Mouse (Mus musculus) granulocyte monocyte progenitor cell, adult 5-6 weeks (primary cell): ENCODE data around the gene Ldlrad3. TPM values are rescaled to one million over a fixed set of nuclear protein-coding genes. Genes with fewer than 3 reads are reported as not detected.
A peak's percentile ranks its signal among the peaks of the same experiment; 100 is the strongest.

Experiments used
- ATAC-seq: replicated peaks from 2 replicates; pipeline ENCODE4 v1.8.0; 2016; ENCODE audit warnings: mild to moderate bottlenecking, moderate TSS enrichment, inconsistent platforms; ENCODE audit not compliant: poor library complexity, severe bottlenecking
- total RNA-seq, 2 experiments: library from RNA; stranded (forward) in 1 of 2; stranded (reverse) in 1 of 2; fragments of 200-712, 200-1000 nt in 1 of 2; fragments of >200 nt in 1 of 2; fragmentation: Nextera tagmentation in 1 of 2; gene quantifications; 2 replicates each; pipeline ENCODE4 v1.2.3; 2014 to 2017

Ldlrad3 gene
- total RNA-seq (2014; fragmentation: Nextera tagmentation) (21.6 and 25.7 TPM in 2 replicates), total RNA-seq (2017) (30.3 and 30.6 TPM in 2 replicates)

DNA sequence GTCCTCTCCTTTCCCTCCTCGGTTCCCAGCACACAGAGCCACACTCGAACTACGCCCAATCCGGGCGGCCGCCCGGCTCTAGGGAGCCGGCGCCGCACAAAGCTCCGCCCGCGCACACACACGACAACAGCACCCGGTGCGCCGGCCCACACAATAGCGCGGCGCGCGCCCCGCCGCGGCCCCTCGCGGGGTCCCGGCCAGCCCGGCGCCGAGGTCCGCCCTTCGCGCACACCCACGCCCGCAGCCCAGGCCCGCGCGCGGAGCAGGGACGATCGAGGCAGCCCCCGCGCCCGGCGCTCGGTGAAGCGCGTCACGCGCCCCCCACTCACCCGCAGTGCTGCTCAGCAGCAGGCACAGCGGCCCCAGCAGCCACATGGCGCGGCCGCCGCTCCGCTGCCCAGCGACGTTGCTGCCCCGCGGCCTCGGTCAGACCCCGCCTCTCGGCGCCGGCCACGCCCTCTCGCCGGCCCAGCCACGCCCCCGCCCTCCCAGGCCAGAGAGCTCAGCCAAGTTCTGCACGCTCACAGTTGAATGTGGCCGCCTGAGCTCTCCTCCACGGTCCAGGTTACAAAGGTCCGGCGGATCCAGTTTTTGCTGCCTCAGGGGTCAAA is at the start of gene Ldlrad3:
Ldlrad3 (minus strand) TSS at position 435 of the 611 bp plus-strand sequence.
- ATAC-seq = peak; percentile 75

DNA sequence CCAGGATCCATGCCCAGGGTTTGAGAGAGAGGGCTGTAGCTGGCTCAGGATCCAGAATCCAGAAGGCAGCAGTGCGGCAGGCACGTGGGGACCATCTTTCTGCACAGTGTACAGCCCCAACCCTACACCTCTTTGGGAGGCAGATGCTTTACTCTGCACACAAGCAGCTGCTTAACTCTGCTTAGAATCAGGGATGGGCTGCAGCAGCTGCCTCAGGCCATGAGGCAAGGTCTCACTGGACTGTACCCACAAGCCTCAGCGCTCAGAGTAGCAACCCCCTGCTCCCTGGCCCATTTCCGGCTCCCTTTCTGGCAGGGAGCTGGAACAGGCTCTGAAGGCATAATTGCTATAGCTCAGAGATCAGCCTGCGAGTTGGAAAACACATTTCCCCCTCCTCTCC is 45.3 kb upstream of the Ldlrad3 start:
- ATAC-seq = no peak

DNA sequence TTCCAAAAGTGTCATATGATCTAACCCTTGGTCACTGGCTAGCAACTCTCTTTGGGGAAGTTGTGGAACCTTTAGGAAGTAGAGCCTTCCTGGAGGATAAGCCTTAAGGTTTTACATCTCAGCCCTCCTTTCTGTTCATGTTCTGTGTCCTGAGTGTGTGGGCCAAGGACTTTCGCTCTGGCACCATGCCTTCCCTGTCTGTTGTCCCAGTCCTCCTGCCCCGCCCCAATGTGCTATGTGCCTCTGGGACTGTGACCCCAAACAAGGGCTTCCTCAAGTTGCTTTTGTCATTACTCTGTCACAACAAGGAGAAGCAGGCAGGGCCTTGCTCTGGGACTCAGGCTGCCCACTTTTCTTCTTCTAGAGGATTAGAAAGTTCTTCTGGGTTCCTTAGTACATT is 42.9 kb upstream of the Ldlrad3 start:
- ATAC-seq = peak; percentile 53

DNA sequence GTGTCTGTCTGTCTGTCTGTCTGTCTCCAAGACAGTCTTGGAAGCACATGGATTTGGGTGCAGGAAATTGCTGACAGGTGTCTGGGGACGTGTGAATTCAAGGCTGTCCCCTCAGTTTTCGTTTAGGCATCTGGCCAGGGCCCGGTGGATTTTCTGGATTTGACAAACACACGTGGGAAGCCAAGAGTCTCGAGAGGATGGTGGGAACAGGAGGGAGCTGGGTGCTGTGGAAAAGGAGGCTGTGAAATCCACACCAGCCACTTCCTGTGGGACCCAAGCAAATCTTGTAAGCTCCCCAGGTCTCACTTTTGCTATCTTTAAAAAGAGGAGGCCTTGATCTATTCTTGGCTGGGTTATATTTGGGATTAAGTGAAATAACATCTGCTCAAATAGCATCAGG is 42.1 kb upstream of the Ldlrad3 start:
- ATAC-seq = no peak

DNA sequence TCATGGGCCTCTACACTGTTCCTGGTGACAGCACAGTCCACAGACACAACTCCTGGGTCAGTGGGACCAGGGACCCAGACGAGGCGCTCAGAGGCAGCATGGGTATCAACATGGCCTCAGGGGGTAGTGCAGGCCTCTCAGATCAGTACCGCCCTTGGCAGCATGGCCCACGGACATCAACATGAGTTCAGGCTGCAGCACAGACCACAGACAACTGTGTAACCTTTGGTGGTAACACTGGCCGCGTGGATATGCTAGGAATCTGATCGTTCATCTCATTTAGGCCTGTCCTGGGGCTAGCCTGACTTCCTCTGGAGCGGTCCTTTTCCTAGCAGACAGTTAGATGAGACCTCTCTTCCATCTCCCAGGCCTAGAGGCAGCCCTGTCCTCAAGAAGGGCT is 41.7 kb upstream of the Ldlrad3 start:
- ATAC-seq = no peak

DNA sequence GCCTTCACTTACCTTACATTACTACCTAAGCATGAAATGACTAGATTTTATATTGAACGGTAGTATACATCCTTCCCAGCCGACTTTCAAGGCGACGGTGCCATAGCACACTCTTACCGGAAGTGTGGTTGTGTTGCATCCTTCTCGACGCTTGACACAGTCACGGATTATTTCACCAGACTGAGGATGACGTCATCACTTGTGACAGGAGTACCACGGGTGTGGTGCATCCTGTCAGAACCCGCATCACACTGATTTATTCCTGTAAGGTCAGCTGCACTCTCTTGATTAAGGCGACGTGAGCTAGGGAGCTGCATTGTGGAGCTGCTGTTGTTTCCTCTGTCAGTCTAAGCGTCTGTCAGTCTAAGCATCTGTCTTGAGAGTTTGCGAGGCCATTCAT is 40.1 kb upstream of the Ldlrad3 start:
- ATAC-seq = peak; percentile 55

DNA sequence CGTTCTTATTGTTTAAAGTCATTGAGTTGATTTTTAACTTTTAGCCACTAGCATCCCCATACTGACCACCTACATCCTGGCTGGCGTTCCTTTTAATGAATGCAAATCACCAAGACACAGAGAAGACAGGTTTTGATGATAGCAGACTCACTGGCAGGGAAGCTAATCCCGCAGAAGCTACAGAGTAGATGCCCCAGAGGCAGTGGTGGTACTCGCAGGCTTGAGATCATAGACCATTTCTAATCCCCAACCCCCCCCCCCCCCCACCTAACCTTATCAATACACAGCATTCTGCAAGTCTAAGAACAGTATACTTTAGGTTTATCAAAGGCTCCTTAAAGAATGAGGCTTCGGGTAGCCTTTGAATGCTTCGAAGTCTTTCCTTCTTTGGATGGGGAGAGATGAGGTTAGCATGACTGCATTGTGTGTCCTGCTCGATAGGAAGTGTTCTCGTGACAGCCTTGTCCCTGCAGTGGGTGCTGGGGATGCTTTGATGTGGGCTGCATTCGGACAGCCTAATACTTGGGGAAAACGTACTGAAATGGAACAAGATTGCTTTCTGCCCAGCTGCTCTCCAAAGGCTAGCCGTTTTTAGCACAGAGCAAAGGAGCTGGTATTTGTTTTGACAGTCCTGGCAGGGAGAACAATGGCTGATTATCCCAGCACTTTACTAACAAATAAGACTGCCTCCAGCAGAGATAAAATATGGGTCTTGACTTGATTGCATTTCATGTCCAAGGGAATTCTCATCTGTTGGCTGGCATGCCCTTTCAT is 37.4 kb upstream of the Ldlrad3 start:
- ATAC-seq = no peak

DNA sequence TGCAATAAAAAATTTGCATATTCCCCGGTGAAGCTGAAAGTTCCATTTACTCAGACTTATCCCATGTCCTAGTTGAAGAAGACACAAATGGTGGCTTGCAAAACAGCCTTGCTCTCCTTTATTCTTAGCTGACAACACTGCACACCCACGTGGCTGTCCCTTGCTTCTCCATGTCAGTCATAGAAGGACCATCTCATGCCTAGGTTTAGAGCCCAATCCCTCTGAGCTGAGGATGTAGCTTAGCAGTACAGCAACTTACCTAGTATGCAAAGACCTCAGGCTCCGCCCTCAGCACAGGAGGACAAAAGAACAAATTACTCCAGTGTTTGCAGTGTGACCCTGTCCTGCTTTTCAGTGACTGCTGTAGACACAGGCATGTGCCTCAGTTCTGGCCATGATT is 36.6 kb upstream of the Ldlrad3 start:
- ATAC-seq = no peak

DNA sequence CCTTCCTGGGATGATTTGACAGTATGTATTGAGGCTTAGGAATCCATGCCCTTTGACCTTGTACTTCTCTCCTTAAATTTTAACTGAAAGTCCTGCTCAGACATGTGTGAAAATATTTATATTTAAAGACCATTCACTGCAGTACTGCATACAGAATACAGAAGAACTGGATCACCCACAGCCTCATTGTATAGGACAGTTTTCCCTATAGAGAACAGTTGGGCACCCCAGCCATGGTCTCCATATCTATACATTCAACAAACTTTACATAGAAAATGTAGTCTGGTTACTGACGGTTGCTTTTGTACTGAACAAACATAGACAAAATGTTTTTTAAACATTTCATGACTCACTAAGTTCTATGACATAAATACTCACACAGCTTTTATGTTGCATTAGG is 30.6 kb upstream of the Ldlrad3 start:
- no peak for ATAC-seq

DNA sequence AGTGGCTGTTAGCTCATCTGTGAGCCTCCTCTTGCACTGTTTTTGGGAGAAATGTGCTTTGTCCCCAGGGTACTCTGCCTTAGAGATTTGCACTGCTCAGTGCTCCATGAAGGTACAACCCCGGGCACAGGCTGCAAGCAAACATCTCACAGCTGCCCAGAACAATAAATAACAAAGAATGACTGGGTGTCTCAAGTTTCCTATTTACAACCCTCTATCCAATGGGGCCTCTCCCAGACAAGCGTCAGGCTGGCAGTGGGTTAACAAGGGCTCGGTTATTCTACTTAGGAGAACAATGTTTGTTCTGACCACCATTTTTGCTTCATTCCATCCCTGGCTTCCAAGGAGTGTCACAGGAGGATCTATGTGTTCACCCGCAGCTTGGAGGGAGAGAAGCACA is 25.9 kb upstream of the Ldlrad3 start:
- no peak for ATAC-seq

DNA sequence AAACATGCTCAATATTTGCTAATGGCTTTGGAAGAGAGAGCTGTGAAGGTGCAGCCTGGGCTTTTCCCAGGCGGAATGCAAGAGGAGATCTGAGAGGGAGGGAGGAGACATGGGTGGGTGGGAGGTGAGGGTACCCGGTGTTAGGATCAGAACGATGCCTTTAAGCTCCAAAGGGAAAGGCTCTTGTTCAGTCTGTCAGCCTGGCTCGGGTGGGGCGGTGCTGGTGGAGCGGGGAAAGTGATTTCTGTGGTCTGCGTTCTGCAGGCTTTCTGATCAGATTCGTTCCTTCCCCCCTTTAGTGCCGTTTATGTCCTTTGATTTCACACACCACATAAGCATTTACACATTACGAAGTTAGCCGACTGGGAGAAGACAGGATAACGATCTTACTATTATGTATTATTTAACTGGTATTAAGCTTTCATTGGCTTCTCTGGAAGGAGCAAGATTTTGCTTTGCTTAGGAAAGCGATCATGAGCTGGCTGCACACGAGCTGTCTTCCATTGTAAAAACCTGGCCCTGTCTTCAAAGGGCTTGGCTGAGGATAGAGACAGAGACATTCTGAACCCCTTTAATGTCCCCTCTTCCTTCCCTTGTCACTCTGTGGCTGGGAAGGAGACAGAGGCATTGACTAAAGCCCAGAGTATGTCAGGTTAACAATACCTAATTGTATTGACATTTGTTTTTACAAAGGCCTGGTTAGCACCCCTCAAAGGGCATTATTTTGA is 19.7 kb upstream of the Ldlrad3 start:
- no peak for ATAC-seq

DNA sequence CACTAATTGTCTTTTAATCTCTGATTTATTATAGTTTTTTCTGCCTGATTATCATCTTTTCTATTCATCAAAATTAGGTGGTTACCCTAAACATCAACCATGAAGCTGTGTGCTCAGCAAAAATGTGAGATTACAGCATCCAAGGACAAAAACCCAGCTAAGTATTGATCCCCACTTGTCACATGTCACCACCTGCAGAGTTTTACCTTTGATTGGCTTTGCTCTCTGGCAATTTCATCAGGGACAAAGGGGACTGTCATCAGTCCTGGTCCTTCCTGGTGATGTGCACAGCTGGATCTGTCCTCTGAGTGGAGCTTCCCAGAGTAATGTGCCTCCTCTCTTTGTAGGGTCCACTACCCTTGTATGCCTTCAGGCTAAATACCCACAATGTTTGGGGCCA is 17.3 kb upstream of the Ldlrad3 start:
- ATAC-seq = no peak

DNA sequence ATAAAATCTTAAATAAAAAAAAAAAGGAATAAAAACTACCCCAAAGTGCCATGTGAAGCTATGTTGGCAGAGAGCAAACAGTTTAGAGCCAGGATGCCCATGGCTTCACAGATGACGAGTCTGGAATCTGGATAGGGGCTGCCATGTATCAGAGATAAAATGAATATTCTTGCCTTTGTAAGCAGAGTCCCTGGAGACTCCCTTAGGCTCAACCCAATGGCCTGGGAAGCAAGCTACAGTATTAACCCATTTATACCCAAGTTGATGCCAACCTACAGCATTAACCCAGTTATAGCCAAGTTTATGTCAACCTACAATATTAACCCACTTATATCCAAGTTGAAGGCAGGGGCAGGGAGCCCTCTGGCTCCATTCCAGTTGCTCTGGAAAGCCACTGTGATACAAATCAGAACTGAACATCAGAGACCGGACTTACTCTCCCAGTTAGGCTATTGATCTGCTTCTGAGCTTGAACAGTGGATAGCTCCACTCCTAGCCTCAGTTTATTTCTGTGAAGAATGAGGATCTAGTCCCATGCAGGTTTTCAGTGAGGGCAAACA is 16.1 kb upstream of the Ldlrad3 start:
- no peak for ATAC-seq

DNA sequence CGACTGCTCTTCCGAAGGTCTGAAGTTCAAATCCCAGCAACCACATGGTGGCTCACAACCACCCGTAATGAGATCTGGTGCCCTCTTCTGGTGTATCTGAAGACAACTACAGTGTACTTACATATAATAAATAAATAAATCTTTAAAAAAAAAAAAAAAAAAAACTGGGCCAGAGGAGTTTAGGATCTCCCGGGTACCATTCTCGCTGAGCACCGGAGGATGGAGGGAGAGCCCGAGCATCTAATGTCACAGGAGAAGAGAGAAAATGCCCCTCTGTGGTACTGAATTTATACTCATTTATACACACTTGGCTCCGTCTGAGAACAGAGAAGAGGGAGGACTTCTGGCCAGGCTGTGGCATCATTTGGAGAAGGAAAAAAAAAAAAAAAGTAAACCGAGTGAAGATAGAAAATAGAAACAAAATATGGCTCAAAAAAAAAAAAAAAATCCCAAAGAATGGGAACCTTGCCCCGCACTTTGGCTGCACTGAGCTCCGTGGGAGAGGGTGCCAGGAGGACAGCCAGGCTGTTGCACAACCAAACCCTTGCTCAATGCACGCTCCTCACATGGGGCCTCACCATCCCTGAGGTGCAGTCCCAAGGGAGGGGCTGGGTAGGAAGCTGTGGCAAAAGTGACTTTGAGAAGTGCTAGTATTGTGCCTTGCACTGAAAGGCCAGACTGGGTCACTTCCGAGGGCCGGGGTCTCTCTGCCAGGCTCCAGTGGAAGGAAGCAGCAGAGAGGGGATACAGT is 15.2 kb upstream of the Ldlrad3 start:
- ATAC-seq = peak; percentile 100

DNA sequence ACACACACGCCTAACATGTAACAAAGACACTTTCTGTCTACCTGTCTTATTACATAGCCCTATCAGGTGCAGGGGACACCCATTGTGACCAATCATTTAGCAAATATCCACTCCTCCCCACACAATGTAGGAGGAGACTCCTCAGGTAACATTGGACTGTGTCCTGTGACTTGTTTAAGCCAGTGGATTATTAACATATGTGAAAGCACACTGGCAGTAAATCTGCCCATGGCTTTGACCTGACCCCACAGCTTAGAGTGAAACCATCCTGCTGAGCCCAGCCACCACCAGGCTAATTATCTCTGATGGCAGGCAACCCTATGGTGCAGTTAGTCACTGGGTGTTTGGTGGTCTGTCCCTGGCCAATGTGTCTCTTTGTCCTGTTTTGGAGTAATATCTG is 11.1 kb upstream of the Ldlrad3 start:
- ATAC-seq = no peak

DNA sequence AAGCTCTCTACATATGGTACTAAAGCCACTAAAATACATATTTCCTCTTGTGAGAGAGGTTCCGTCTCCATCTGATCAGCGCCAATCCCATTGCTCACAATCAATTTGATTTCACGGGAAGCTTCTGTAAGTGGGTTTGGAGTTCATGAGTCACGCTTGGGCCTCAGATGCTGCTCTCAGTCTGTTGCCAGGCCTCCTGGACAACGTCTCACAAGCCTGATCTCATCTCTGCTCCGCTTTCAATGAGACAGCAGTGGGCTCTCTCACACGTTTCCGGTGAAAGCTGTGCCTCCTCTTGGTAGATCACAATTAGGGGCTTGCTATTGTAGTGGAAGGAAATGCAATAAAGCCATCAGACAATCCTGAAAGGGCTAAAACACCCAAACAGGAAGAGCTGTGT is 10.5 kb upstream of the Ldlrad3 start:
- ATAC-seq = no peak

DNA sequence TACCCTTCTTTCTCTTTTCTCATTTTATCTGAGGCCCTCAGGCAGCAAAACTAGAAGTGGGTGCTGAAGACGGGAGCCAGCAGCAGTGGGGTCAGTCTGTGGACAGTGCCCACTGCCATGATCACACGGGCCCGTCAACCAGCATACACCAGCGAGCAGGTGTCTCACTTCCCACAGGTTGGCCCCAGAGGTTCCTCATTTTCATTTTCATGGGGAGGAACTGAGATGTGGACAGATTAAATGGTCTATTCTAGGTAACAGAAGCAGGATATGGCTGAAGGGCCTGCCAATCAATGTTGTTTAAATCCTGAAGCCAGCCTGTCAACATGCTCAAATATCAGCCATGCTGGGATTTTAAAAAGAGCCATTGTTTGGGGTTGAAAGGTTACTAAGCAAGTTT is 9.3 kb upstream of the Ldlrad3 start:
- peak; percentile 74 for ATAC-seq

DNA sequence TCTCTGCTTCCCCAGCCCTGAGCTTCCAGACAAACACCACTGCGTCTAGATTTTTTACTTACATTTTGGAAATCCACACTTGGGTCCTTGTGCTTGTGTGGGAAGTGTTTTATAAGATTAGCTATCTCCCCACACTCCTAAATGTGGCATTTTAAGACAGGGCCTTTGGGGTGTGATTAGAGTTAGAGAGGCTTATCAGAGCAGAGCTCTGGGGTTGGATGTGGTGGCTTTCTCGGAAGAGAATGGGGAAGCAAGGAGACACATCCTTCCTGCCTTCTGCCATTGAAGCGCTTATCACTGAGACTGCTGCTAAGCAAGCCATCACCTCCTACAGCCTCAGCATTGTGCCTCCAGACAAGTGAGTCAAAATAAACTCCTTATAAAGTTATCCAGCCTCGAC is 8.1 kb upstream of the Ldlrad3 start:
- ATAC-seq = peak; percentile 43

DNA sequence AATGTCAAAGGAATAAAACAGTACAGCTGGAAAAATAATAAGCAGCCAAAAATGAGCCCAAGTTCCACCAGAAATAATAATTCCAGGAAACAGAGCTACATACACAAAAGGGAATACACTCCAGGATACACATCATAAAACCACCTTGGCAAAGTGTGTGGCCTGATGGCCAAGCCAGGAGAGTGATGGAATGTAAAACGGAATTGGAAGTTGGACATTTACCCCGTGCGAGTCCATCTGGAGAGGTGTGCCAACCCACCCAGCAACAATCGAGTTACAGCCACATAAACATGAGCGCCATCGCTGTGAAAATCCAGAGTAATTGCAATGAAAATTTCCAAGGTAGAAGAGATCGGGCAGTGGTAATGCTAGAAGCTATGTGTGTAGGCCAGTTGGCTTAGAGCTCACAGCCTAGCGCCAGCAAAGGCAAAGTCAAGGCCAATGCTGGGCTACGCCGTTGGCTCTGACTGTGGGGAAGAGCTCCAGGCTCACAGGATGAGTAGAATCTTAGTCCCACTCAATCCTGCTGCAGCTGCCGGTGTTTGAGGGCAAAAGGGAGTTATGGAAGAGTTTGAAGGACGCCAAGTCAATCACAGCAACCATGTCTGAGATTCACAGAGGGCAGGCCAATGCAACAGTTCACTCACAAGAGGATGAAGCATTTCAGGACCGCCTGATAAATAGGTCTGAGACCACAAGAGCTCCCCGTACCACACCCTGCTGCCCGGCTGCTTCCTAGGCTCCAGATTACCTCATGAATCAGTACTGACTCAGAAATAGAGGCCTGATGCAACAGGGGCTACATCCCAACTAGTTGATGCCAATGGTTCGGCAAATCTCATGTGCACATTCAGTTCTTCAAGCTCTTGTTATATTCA is 7.0 kb upstream of the Ldlrad3 start:
- ATAC-seq = no peak
